Mouse (Mus musculus): ENCODE results near the gene Snd1.

- TF ChIP-seq CTCF (IDR thresholded peaks at IDR 0.05; ENCODE audit: control insufficient read depth, insufficient read depth, insufficient read length) (no peak), MYOD1 (IDR thresholded peaks at IDR 0.05; ENCODE audit: control insufficient read depth, insufficient read length, low read depth) (no peak), USF1 (IDR thresholded peaks at IDR 0.05; ENCODE audit: low read depth) (no peak), CEBPB (IDR thresholded peaks at IDR 0.05; ENCODE audit: low read depth) (no peak), MAX (IDR thresholded peaks at IDR 0.05) (no peak), MYOG (IDR thresholded peaks at IDR 0.05; ENCODE audit: control insufficient read depth, extremely low read depth, insufficient read length) (no peak)
These were observed 390.2 kb downstream of the Snd1 start for GRCm38 (mm10) chr6:28865112-28865511.

Measured in C2C12 (cell line).